Mouse (Mus musculus) liver, adult 2 months (tissue): Measurements from ENCODE around the gene Stxbp1. TPM values are rescaled to one million over a fixed set of nuclear protein-coding genes. Genes with fewer than 3 reads are reported as not detected.

Experiments
- DNase-seq: peaks from one replicate; pipeline ENCODE4 v3.0.0-alpha.2; 2011; ENCODE audit warnings: low read depth, low spot score; ENCODE audit errors: extremely low read depth
- H3K27ac ChIP-seq: fragments of 200-500 bp; replicated peaks from 2 replicates; pipeline ENCODE4 v1.5.1; 2012; ENCODE audit warnings: low read depth, mild to moderate bottlenecking, control low read depth, inconsistent platforms, low read length; ENCODE audit not compliant: insufficient read depth
- H3K27me3 ChIP-seq: fragments of 200-500 bp; 2 replicates; pipeline ENCODE4 v1.6.1; 2012; ENCODE audit warnings: mild to moderate bottlenecking, moderate library complexity, low read length, inconsistent platforms; ENCODE audit not compliant: control insufficient read depth, insufficient read depth
- H3K36me3 ChIP-seq: fragments of 200-500 bp; 2 replicates; pipeline ENCODE4 v1.6.1; 2012; ENCODE audit warnings: low read length, inconsistent platforms; ENCODE audit not compliant: control insufficient read depth, insufficient read depth
- H3K4me1 ChIP-seq: fragments of 200-500 bp; 2 replicates; pipeline ENCODE4 v1.6.1; 2011; ENCODE audit warnings: low read length; ENCODE audit not compliant: control insufficient read depth, insufficient read depth
- H3K4me3 ChIP-seq: fragments of 200-500 bp; 2 replicates; pipeline ENCODE4 v1.5.1; 2011; ENCODE audit warnings: low read depth, mild to moderate bottlenecking, control low read depth, low read length, moderate library complexity; ENCODE audit not compliant: insufficient read depth
- H3K79me2 ChIP-seq: fragments of 200-500 bp; 2 replicates; pipeline ENCODE4 v1.6.1; 2012; ENCODE audit warnings: inconsistent platforms, mild to moderate bottlenecking, low read length, moderate library complexity; ENCODE audit not compliant: control insufficient read depth, insufficient read depth
- H3K9ac ChIP-seq: fragments of 200-500 bp; 2 replicates; pipeline ENCODE4 v1.6.1; 2012; ENCODE audit warnings: low read depth, mild to moderate bottlenecking, control low read depth, inconsistent platforms, low read length
- CTCF ChIP-seq: fragments of 200-500 bp; IDR thresholded peaks from 2 replicates; pipeline ENCODE4 v1.5.1; 2011; ENCODE audit warnings: low read depth, low read length, control low read depth
- POLR2A ChIP-seq: fragments of 200-500 bp; IDR thresholded peaks from 2 replicates; pipeline ENCODE4 v1.6.1; 2011; ENCODE audit warnings: low read length, control low read depth; ENCODE audit not compliant: insufficient read depth; ENCODE audit errors: extremely low read depth
- WGBS: fragments of 180-500 bp; shearing (Covaris S2); methylation state at CpG from one replicate; pipeline ENCODE4 v1.1.7; 2018; 5-methylcytosine and 5-hydroxymethylcytosine counted together
- polyA plus RNA-seq: library from polyadenylated mRNA; depleted of rRNA; stranded (reverse); fragments of >200 nt; gene quantifications from 2 replicates; pipeline ENCODE4 v1.2.3, GENCODE M21; 2012
- total RNA-seq: library from RNA; depleted of rRNA; stranded (reverse); fragments of >200 nt; gene quantifications from 2 replicates; pipeline ENCODE4 v1.2.3, GENCODE M21; 2014

Stxbp1 gene
- total and polyA plus RNA-seq, 2 experiments, result 0.74 to 1.6 TPM

DNA sequence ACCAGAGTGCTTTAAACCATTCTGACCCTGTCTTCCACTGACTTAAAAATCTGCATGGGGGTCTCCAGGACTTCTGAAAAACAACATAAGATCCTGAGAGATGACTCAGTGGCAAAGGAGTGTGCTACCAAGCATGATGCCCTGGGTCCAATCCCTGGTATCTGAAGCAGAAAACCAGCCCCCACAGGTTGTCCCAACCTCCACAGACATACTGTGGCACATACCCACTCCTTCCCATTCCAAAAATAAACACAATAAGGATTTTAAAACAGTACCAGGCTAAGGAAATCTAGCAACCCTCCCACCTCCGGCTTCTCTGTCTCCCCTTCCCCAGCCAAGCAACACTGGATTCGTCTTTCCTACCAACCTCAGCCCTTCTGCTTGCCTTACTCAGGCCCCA lies 7.8 kb downstream of the Stxbp1 start:
- DNase-seq, result no peak
- Histone ChIP-seq H3K36me3 (no peaks in the 10 kb centered on the region), H3K27me3 (no peaks in the 10 kb centered on the region), H3K79me2 (no peaks in the 10 kb centered on the region), H3K27ac (no peak overlapping the region), H3K4me3 (no peak overlapping the region), H3K4me1 (peaks cover 2% of the 10 kb centered on the region; the same call in 1 of the 2 replicates), H3K9ac (no peak overlapping the region)
- WGBS, result 82% methylated on average over 2 of the region's 2 CpGs
- no peak for TF ChIP-seq POLR2A
- TF ChIP-seq CTCF, result no peak

DNA sequence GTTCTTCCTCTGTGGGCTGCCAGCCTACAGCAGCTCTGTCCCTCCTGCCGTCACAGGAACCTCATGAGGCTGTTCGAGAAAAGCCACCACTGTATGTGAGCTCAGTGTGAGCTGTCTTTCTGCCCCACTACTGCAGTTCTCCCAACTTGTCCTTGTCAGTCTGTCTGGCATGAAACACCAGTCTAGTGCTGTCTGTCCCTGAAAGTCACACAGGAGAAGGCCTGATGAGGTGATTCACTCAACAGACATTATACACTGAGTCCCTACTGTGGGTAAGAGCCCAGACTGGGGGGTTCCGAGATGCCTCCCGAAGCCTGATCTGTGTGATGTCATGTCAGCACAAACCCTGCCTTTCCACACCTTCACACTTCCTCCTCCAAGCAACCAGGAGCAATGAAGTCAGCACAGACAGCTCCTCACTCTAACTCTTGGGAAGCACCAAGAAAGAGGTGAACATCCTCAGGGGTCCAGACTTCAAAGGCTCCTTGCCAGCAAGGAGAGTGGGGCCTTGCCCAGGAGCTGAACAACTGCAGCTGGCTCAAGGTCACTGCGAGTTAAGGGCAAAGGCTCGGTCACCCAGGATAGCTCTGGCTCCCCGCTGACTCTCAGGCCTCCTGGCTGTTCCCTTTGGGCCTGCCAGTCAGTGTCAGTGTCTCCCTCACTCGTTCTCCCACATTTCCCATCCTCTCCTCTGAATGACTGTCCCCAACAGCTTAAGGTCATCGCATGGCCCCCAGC lies 8.7 kb downstream of the Stxbp1 start:
- Histone ChIP-seq H3K79me2 (no peaks in the 10 kb centered on the region), H3K4me3 (no peak overlapping the region), H3K27me3 (no peaks in the 10 kb centered on the region), H3K4me1 (peaks cover 2% of the 10 kb centered on the region; the same call in 1 of the 2 replicates), H3K36me3 (no peaks in the 10 kb centered on the region), H3K9ac (no peak overlapping the region), H3K27ac (no peak overlapping the region)
- no peak for DNase-seq
- 73% methylated on average over 9 of the region's 9 CpGs for WGBS
- TF ChIP-seq CTCF, result no peak
- no peak for TF ChIP-seq POLR2A

- Histone ChIP-seq H3K4me1 (peaks cover 2% of the 10 kb centered on the region; the same call in 1 of the 2 replicates), H3K27me3 (no peaks in the 10 kb centered on the region), H3K79me2 (no peaks in the 10 kb centered on the region), H3K36me3 (no peaks in the 10 kb centered on the region), H3K9ac (no peak overlapping the region), H3K4me3 (no peak overlapping the region), H3K27ac (peak overlapping the region; percentile 32; the same call in 1 of the 2 replicates)
- DNase-seq, result no peak
- TF ChIP-seq POLR2A (no peak), CTCF (no peak)
These were observed 11.5 kb downstream of the Stxbp1 start for GRCm38 (mm10) chr2:32835588-32835987.

GRCm38 (mm10) chr2:32834496-32834895 lies 12.5 kb downstream of the Stxbp1 start:
- H3K27me3 ChIP-seq, result no peaks in the 10 kb centered on the region
- peak overlapping the region; percentile 84 for H3K27ac ChIP-seq
- 51% methylated on average over 7 of the region's 7 CpGs for WGBS
- no peak for TF ChIP-seq CTCF
- no peak for TF ChIP-seq POLR2A
- no peaks in the 10 kb centered on the region for H3K4me1 ChIP-seq
- H3K4me3 ChIP-seq, result no peak overlapping the region
- DNase-seq, result peak; percentile 37
- no peaks in the 10 kb centered on the region for H3K36me3 ChIP-seq
- H3K9ac ChIP-seq, result no peak overlapping the region; the same call in 1 of the 2 replicates
- no peaks in the 10 kb centered on the region for H3K79me2 ChIP-seq

- Histone ChIP-seq H3K36me3 (no peaks in the 10 kb centered on the region), H3K27me3 (no peaks in the 10 kb centered on the region), H3K4me3 (no peak overlapping the region), H3K9ac (no peak overlapping the region), H3K4me1 (no peaks in the 10 kb centered on the region), H3K79me2 (no peaks in the 10 kb centered on the region), H3K27ac (no peak overlapping the region)
- no peak for DNase-seq
- TF ChIP-seq CTCF (no peak), POLR2A (no peak)
- WGBS, result 79% methylated on average over 11 of the region's 11 CpGs
These were observed 17.9 kb downstream of the Stxbp1 start for GRCm38 (mm10) chr2:32828979-32829676.

GRCm38 (mm10) chr2:32825796-32826195 lies 21.2 kb downstream of the Stxbp1 start:
- H3K4me1 ChIP-seq, result peaks cover 2% of the 10 kb centered on the region; the same call in 1 of the 2 replicates
- H3K9ac ChIP-seq, result no peak overlapping the region
- no peaks in the 10 kb centered on the region for H3K79me2 ChIP-seq
- TF ChIP-seq POLR2A, result no peak
- no peak for TF ChIP-seq CTCF
- no peaks in the 10 kb centered on the region for H3K36me3 ChIP-seq
- H3K27me3 ChIP-seq, result no peaks in the 10 kb centered on the region
- DNase-seq, result no peak
- no peak overlapping the region for H3K27ac ChIP-seq
- WGBS, result 95% methylated on average over 6 of the region's 6 CpGs
- H3K4me3 ChIP-seq, result no peak overlapping the region
